Mouse (Mus musculus): ENCODE results near the gene Fsd1. TPM values are rescaled to one million over a fixed set of nuclear protein-coding genes. Genes with fewer than 3 reads are reported as not detected.

Gene Fsd1
- total RNA-seq, 2 experiments from 2014 or later: not detected

- peak; percentile 80 for ATAC-seq (replicated peaks; ENCODE audit: poor library complexity)
Observed at GRCm38 (mm10) chr17:56009088-56009961, 23.0 kb downstream of the Fsd1 start.

DNA sequence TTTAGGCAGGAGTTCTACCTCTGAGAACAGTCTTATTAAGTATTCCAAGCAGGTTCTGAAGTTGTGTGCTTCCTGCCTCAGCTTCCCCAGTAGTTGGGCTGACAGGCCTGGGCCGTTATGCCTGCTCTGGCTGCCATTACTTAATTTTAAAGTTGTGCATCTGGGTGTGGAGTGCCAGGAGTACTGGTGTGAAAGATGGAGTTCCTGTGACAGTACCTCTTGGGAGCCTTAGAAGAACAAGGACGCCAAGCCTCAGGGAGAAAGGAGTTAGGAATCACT is 23.6 kb downstream of the Fsd1 start:
- no peak for ATAC-seq (replicated peaks; ENCODE audit: poor library complexity)

- ATAC-seq (replicated peaks; ENCODE audit: poor library complexity): no peak
Observed at GRCm38 (mm10) chr17:56010255-56010654, 23.9 kb downstream of the Fsd1 start.

DNA sequence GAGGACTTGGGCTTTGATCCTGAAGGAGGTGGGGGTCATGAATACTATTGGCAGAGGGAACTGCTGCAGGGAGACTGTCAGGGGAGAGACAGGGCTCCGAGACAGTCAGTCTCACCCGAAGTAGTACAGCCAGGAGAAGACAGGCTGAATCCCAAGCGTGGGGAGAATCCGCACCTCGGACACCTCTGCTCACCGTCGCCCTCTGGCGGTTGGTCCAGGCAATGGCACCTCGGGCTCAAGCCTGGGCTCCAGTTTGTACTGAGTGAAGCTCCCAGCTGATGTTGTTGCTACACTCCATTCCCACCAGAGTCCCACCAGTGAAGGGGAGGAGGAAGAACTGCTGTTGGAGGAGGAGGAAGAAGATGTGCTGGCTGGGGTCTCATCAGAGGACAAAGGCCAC is 24.4 kb downstream of the Fsd1 start:
- peak; percentile 55 for ATAC-seq (replicated peaks; ENCODE audit: poor library complexity)

- no peak for ATAC-seq (replicated peaks; ENCODE audit: poor library complexity)
Observed at GRCm38 (mm10) chr17:56011441-56011840, 25.1 kb downstream of the Fsd1 start.

- no peak for ATAC-seq (replicated peaks; ENCODE audit: poor library complexity)
Observed at GRCm38 (mm10) chr17:56015293-56015692, 29.0 kb downstream of the Fsd1 start.

DNA sequence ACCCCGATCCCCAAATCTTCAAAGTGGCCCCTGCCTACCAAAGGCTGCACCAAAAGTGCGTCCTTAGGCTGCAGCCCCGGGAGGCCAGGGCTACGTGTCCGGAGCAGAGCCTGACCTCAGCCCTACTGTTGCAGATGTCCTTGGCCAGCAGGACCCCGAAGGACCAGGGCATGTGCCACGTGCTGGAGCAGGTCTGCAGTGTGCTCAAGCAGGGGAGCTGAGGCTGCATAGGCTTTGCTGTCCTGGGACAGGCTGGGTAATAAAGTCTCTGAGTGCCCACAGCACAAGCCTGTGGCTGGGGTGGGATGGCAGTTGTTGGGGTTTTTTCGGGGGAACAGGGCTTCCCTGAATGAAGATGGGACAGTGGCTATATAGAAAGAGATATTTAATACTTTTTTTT is 30.1 kb downstream of the Fsd1 start:
- no peak for ATAC-seq (replicated peaks; ENCODE audit: poor library complexity)

- ATAC-seq (replicated peaks; ENCODE audit: poor library complexity): no peak
Observed at GRCm38 (mm10) chr17:56016793-56017785, 30.8 kb downstream of the Fsd1 start.

- no peak for ATAC-seq (replicated peaks; ENCODE audit: poor library complexity)
Observed at GRCm38 (mm10) chr17:56017848-56018247, 31.5 kb downstream of the Fsd1 start.

DNA sequence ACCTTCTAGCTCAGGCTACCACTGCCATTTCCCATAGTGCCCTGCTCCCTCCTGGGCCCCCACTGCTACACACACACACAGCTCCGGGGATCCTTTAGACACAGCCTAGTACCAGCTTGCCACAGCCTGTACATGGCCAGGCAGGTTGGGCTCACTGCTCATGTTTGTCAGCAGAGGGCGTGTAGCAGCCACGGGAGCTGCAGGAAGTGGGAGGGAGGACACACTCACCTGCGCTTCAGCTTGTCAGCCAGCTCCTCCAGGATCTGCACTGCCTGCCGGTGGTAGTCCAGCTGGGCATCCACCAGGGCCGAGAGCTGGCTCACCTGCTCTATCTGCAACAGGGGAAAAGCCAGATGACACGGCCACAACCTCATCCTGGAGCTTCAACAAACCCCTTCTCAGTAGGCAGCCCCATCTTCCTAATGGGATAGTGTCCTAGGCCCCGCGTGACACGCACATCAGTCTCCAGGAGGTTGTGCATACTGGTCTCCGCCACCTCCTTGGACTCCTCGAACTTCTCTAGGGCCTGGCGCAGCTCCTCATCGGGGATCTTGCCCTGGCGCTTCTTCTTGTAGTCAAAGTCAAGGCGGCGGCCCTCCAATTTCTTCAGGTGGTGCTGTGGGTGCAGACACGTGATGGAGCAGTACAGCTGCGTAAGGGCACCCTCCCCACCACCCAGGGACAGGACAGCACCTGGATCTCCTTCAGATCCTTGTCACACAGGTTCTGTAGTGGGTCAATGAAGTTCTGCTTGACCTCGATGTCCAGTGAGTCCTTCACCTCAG is 32.2 kb downstream of the Fsd1 start:
- peak; percentile 58 for ATAC-seq (replicated peaks; ENCODE audit: poor library complexity)

DNA sequence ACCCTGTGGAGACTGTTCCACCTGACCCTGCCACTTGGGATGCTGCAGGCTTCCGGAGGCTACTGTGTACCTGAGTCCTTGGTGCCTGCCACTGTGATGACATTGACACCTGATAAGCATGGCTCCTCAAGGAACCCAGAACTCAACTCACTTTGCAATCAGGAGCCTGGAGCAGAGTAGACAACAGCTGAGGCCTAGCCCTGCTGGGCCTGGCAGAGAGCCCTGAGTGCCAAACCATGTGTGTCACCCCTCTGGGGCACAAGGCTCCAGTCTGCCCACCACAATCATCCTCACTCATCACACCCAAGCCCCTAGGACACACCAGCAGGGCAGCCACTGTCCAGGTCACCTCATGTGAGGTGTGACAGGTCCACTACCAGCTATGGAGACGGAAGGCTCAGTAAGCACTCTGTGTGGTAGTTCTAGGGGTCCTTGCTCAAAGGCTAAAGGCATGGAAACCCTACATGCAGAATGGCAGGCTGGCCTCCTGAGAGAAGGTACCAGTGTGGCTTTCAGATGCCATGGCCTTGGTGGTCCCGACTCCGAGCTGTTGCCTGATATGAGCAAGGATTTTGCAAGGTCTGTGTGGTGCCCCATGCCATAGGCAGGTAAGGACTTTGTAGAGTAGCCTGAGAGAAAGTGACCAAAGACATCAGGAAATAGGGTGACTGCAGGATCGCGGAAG is 34.2 kb downstream of the Fsd1 start:
- no peak for ATAC-seq (replicated peaks; ENCODE audit: poor library complexity)

- ATAC-seq (replicated peaks; ENCODE audit: poor library complexity): peak; percentile 29
Observed at GRCm38 (mm10) chr17:56021161-56021910, 35.0 kb downstream of the Fsd1 start.

GRCm38 (mm10) chr17:56022131-56022988 is 36.1 kb downstream of the Fsd1 start:
- no peak for ATAC-seq (replicated peaks; ENCODE audit: poor library complexity)

DNA sequence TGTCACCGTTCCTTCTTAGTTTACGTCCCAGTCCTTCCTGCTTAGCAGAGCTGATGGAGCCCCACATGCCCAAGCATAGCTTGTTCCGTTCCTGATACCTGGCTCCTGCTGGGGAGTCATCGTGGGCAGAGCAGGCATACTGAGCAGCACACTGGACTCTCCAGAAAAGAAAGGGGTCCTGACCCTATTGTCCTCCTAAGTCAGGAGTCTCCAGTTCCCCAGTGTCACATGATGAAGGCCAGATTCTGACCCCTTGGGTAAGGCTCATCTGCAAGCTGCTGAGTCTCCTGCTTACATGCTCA is 36.6 kb downstream of the Fsd1 start:
- ATAC-seq (replicated peaks; ENCODE audit: poor library complexity): no peak

- peak; percentile 63 for ATAC-seq (replicated peaks; ENCODE audit: poor library complexity)
Observed at GRCm38 (mm10) chr17:56023386-56023785, 37.1 kb downstream of the Fsd1 start.

- no peak for ATAC-seq (replicated peaks; ENCODE audit: poor library complexity)
Observed at GRCm38 (mm10) chr17:56024476-56024875, 38.2 kb downstream of the Fsd1 start.

GRCm38 (mm10) chr17:56024931-56025330 is 38.6 kb downstream of the Fsd1 start:
- ATAC-seq (replicated peaks; ENCODE audit: poor library complexity): no peak

- ATAC-seq (replicated peaks; ENCODE audit: poor library complexity): no peak
Observed at GRCm38 (mm10) chr17:56026303-56026702, 40.0 kb downstream of the Fsd1 start.

GRCm38 (mm10) chr17:56026881-56027280 is 40.6 kb downstream of the Fsd1 start:
- ATAC-seq (replicated peaks; ENCODE audit: poor library complexity): no peak
